Mouse (Mus musculus): ENCODE data around the gene Gm973.

DNA sequence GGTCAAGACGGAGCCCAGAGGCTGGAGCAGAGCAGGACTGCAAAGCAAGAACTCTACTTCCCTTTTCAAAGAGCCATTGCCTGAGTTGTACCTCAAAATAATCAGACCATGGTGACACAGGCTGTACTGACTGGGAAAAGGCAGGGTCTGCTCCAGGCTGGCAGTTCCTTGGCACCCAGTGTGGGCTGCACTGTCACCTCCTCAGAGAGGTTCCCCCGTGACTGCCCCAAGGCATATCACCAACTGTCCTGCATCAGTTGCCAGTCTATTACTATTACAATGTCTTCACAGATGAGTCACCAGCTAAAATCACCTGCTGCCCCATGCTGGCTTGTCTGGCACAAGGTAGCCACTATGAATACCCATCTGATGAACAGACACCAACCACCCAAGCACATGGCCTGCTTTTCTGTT, 77.6 kb downstream of the Gm973 start:
- no peak for TF ChIP-seq CTCF (IDR thresholded peaks at IDR 0.05; ENCODE audit: low read depth, low read length)
- no peak for TF ChIP-seq POLR2A (IDR thresholded peaks at IDR 0.05; ENCODE audit: borderline replicate concordance, low read depth, low read length)

All from bone marrow macrophage, adult 2 months (primary cell).